Mouse (Mus musculus) brain, adult 10 weeks (tissue): ENCODE results near the gene Armc9. TPM values are rescaled to one million over a fixed set of nuclear protein-coding genes. Genes with fewer than 3 reads are reported as not detected.

Experiments
- polyA plus RNA-seq: library from polyadenylated mRNA; stranded (reverse); fragments of 350-450 nt; fragmentation: Illumina TruSeq; extraction: RNeasy Lipid Tissue Mini Kit (QIAGEN cat#74804); gene quantifications from one replicate; pipeline ENCODE4 v1.2.3, GENCODE M21; 2015; ENCODE audit warnings: low read depth, low replicate concordance

Armc9 gene
- polyA plus RNA-seq = 29.8 TPM

GRCm38 (mm10) chr1:86154133-86154823, at the start of gene Armc9:
Armc9 (plus strand) TSS chr1:86154780.

DNA sequence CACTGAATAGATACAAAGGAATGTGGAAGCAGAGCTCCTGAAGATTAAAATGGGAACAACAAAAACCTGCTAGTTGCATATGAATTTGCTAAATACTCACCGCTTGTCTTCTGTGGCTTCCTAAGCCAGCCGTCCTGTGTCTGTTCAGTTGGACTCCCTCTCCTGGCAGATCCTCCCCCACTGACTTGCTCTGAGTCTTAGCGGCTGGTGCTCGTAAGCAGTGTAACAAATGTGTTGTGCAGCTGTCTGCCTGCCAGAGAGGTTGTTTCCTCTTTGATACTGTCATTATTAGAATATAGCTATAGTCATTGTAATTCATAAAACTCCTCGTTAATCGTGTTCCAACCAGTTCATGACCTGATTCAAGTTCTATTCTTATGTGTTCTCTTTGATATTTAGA, 42.8 kb upstream of the Armc9 start, which contains the start of gene Htr2b:
Gene Htr2b (minus strand): TSS at position 192 of the 400 bp plus-strand sequence.

DNA sequence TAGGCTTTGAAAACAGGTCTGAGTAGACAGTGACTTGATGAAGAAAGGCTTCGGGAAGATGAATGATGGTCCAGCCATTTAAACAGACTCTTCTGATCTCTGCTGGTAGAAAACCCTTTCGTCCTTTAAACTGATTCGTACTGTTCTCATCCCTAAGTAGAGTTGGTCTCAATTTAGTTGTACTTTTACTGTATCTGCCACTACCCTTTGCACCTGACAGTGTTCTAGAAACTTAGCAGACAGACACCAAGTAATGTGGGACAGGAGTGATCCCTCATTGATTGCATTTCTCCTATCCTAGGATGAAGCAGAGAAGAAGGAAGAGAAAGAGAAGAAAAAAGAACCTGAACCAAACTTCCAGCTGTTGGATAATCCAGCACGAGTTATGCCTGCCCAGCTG, 21.2 kb upstream of the Armc9 start, which contains the start of gene Gm21972:
Gene Gm21972 (plus strand): TSS at position 301 of the 400 bp plus-strand sequence.

DNA sequence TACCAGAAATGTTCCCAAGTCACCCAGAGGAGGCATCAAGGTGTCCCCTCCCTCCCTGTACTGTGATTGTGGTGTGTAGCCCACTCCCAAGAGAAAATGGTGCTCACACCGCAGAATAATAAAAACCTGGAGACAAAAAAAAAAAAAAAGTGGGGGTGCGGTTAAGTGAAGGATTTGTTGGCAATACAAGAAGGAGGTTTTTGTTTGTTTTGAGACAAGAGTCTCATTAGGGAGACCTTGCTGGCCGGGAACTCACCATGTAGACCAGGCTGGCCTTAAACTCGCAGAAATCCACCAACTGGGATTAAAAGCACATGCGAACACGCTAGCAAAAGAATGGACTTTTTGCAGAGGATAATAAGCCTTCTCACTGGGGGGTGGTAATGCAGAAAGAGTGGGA, 148.0 kb downstream of the Armc9 start, which contains the start of gene B3gnt7:
Gene B3gnt7 (plus strand): TSS at position 301 of the 400 bp plus-strand sequence.

Other genes starting within 250 kb of the Armc9 start
- 8.6 TPM for gene 4933407L21Rik, start 226.3 kb upstream of the Armc9 start, polyA plus RNA-seq
- gene Gpr55, start 193.8 kb upstream of the Armc9 start, polyA plus RNA-seq = 0.19 TPM
- 0.58 TPM for gene Spata3, start 138.0 kb upstream of the Armc9 start, polyA plus RNA-seq
- 7.3 TPM for gene 2810459M11Rik, start 108.9 kb upstream of the Armc9 start, polyA plus RNA-seq
- 123 TPM for gene Psmd1, start 90.4 kb upstream of the Armc9 start, polyA plus RNA-seq
- not detected for gene Htr2b, start 42.8 kb upstream of the Armc9 start, polyA plus RNA-seq
- gene Gm21972, start 21.1 kb upstream of the Armc9 start, polyA plus RNA-seq = 1.1 TPM
- gene B3gnt7, start 148.1 kb downstream of the Armc9 start, polyA plus RNA-seq = 0.67 TPM
- gene Ncl, start 204.6 kb downstream of the Armc9 start, polyA plus RNA-seq = 140 TPM